In genomic region chr8:13204371-13205140, GRCm38 (mm10) we compare ENCODE assay signal across 10 mouse cellular contexts. TPM values are rescaled to one million over a fixed set of nuclear protein-coding genes. Genes with fewer than 3 reads are reported as not detected.
DNase-seq lines count a peak whose midpoint lies in the region; ATAC-seq and TF ChIP-seq lines count a peak whose summit lies in the region.
"Had no signal": no experiment of that assay in that cellular context is flagged by ENCODE, and none has a peak within 500 bp of the region (broad histone marks: within the 10 kb centered on the region; RNA-seq: fewer than 3 reads in every experiment).

No protein-coding gene starts in this region.

- no peaks in the 10 kb centered on the region for H3K9me3 ChIP-seq in liver, embryonic 13.5 days (replicated peaks)
- H3K9me3 ChIP-seq in stomach, postnatal 0 days (ENCODE audit: control insufficient read depth, low read length), result no peaks in the 10 kb centered on the region

- peaks cover 85% of the 10 kb centered on the region for H3K4me1 ChIP-seq in liver, embryonic 13.5 days (replicated peaks)
- H3K4me1 ChIP-seq in stomach, postnatal 0 days (replicated peaks; ENCODE audit: control insufficient read depth, insufficient read depth), result no peaks in the 10 kb centered on the region; the same call in 1 of the 2 replicates

- DNase-seq in adrenal gland, postnatal 14 days, result peak; percentile 37
- no peak for DNase-seq in adrenal gland, adult 18-20 months (ENCODE audit: low spot score in 2 of 2)
- DNase-seq in urinary bladder, adult 18-20 months (ENCODE audit: low spot score in 2 of 2), result peak; percentile 32 to 58
- DNase-seq in urinary bladder, adult 2 months (ENCODE audit: low spot score), result no peak
- DNase-seq in liver, embryonic 13.5 days, result peak; percentile 73
- peak; percentile 73 for DNase-seq in stomach, postnatal 0 days (ENCODE audit: low spot score)
- no peak for DNase-seq in embryo, embryonic 9.5 days (ENCODE audit: extremely low spot score)
- no peak for DNase-seq in layer of hippocampus, adult 18-20 months (ENCODE audit: low spot score in 2 of 2)
- DNase-seq: layer of hippocampus, adult 9-11 months had no signal

- peak; percentile 46 for ATAC-seq in liver, embryonic 13.5 days (ENCODE audit: low read depth)
- peak; percentile 75 for ATAC-seq in stomach, postnatal 0 days (ENCODE audit: low FRiP score, low TSS enrichment)
- ATAC-seq: midbrain, embryonic 16.5 days had no signal

- peak overlapping the region; percentile 35 for H3K4me3 ChIP-seq in liver, embryonic 13.5 days (replicated peaks)
- no peak overlapping the region for H3K4me3 ChIP-seq in stomach, postnatal 0 days (ENCODE audit: low read depth, low read length)

- peak overlapping the region; percentile 53 for H3K9ac ChIP-seq in liver, embryonic 13.5 days
- H3K9ac ChIP-seq in stomach, postnatal 0 days (ENCODE audit: low read length), result no peak overlapping the region

- H3K27me3 ChIP-seq in liver, embryonic 13.5 days, result no peaks in the 10 kb centered on the region; the same call in 1 of the 2 replicates
- no peaks in the 10 kb centered on the region for H3K27me3 ChIP-seq in stomach, postnatal 0 days (ENCODE audit: control insufficient read depth, insufficient read depth, low read length)

- peak overlapping the region; percentile 64 for H3K4me2 ChIP-seq in liver, embryonic 13.5 days
- H3K4me2 ChIP-seq in stomach, postnatal 0 days (replicated peaks; ENCODE audit: low read depth), result no peak overlapping the region

- TF ChIP-seq CTCF in stomach, postnatal 0 days (IDR thresholded peaks at IDR 0.05; ENCODE audit: low read depth), result no peak

- H3K36me3 ChIP-seq in liver, embryonic 13.5 days, result peaks cover 9% of the 10 kb centered on the region; the same call in 1 of the 2 replicates
- no peaks in the 10 kb centered on the region for H3K36me3 ChIP-seq in stomach, postnatal 0 days (ENCODE audit: control insufficient read depth, insufficient read depth, low read length)

- TF ChIP-seq EP300 in stomach, postnatal 0 days (optimal IDR thresholded peaks at IDR 0.05), result no peak

- peak overlapping the region; percentile 90 for H3K27ac ChIP-seq in liver, embryonic 13.5 days
- H3K27ac ChIP-seq in stomach, postnatal 0 days (replicated peaks), result peak overlapping the region; percentile 84

- WGBS in liver, embryonic 13.5 days (ENCODE audit: insufficient replicate concordance), result 38% methylated on average over 12 of the region's 12 CpGs
- WGBS in stomach, postnatal 0 days, result 48% methylated on average over 12 of the region's 12 CpGs

RNA-seq across cellular contexts. Expression of gene Grtp1, which starts 4.1 kb away (rescaled TPM):
- 7.9 and 9.2 TPM in 2 replicates for total RNA-seq in adrenal gland, postnatal 14 days (2021)
- 10 to 100 TPM in 1 of 2 experiments, 1 to 10 TPM in 1; 9.1 to 15.3 TPM for total RNA-seq in adrenal gland, adult 18-20 months (2021)
- polyA plus RNA-seq in urinary bladder, adult 2 months (2012; rRNA removed), result 14.2 and 14.9 TPM in 2 replicates
- polyA plus RNA-seq in liver, embryonic 13.5 days (2015; fragmentation: Nextera tagmentation; extraction: Ambion mirVana), result 11.5 and 13.1 TPM in 2 replicates
- 30.6 and 31.8 TPM in 2 replicates for polyA plus RNA-seq in stomach, postnatal 0 days (2015; fragmentation: Nextera tagmentation; extraction: Ambion mirVana)
- total RNA-seq in layer of hippocampus, adult 18-20 months (2021), result 1 to 10 TPM; 3.6 to 3.7 TPM

RNA-seq across cellular contexts. Expression of gene Lamp1, which starts 45.6 kb away (rescaled TPM):
- total RNA-seq in adrenal gland, postnatal 14 days (2021), result 348 and 368 TPM in 2 replicates
- total RNA-seq in adrenal gland, adult 18-20 months (2021), result 100 to 1,000 TPM; 456 to 471 TPM
- 555 and 563 TPM in 2 replicates for polyA plus RNA-seq in urinary bladder, adult 2 months (2012; rRNA removed)
- 179 and 196 TPM in 2 replicates for polyA plus RNA-seq in liver, embryonic 13.5 days (2015; fragmentation: Nextera tagmentation; extraction: Ambion mirVana)
- polyA plus RNA-seq in stomach, postnatal 0 days (2015; fragmentation: Nextera tagmentation; extraction: Ambion mirVana), result 260 and 278 TPM in 2 replicates
- 100 to 1,000 TPM; 275 to 276 TPM for total RNA-seq in layer of hippocampus, adult 18-20 months (2021)

RNA-seq across cellular contexts. Expression of gene Adprhl1, which starts 49.4 kb away (rescaled TPM):
- total RNA-seq in adrenal gland, postnatal 14 days (2021), result 0.52 and 0.56 TPM in 2 replicates
- total RNA-seq in adrenal gland, adult 18-20 months (2021), result 10 to 100 TPM in 1 of 2 experiments, 1 to 10 TPM in 1; 7.8 to 18.5 TPM
- 0.36 and 0.81 TPM in 2 replicates for polyA plus RNA-seq in urinary bladder, adult 2 months (2012; rRNA removed)
- 0.07 and 0.57 TPM in 2 replicates for polyA plus RNA-seq in liver, embryonic 13.5 days (2015; fragmentation: Nextera tagmentation; extraction: Ambion mirVana)
- 0.42 and 0.50 TPM in 2 replicates for polyA plus RNA-seq in stomach, postnatal 0 days (2015; fragmentation: Nextera tagmentation; extraction: Ambion mirVana)
- 1 to 10 TPM in 1 of 2 experiments, under 1 TPM in 1; 0.74 to 1.8 TPM for total RNA-seq in layer of hippocampus, adult 18-20 months (2021)

Comparison
In these comparisons a context has a peak if more than half of its experiments do, and no peak if none do; other contexts are left out.
1. DNase-seq: peak in adrenal gland, postnatal 14 days (single experiment), urinary bladder, adult 18-20 months (2 of 2), liver, embryonic 13.5 days (single experiment) and stomach, postnatal 0 days (single experiment); none in adrenal gland, adult 18-20 months (0 of 2), urinary bladder, adult 2 months (single experiment), embryo, embryonic 9.5 days (single experiment) and layer of hippocampus, adult 18-20 months (0 of 2).